Mouse (Mus musculus) spleen, postnatal 10 days (tissue): ENCODE data around the gene Rasal2.

Source experiments
- DNase-seq, 2 experiments: peaks; one replicate each; pipeline ENCODE4 v3.0.0; 2021 to 2022; ENCODE audit warnings: low spot score in 2 of 2

The Rasal2 gene

DNA sequence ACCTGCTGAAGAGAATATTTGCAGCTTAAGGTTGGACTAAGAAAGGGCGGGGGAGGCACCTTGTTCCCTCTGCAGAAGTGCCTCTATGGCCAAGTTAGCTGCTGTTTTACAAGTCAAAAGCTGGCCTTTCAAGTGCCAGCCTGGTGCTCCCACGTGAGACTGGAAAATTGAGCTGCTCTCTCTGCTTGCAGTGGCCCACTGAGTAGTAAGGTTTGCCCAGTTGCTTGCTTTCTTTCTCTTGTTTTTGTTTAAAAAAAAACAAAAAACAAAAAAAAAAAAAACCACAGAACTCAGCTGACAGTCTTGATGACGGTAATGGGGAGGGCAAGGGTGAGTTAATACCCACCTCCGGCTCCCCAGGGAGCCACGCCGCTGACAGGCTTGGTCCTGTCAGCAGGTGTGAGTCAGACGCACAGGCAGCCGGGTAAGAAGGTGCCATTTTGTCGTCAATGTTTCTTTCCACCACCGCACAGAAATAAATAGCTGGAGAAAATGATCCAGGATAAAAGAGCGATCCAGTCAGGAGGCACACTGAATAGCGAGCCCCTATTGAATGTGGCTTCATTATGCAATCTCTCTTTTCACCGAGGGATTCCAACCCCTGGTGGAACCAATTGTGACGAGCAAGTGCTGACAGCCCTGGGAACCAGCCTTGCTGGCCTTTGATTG is 27.7 kb upstream of the Rasal2 start:
- no peak for DNase-seq

DNA sequence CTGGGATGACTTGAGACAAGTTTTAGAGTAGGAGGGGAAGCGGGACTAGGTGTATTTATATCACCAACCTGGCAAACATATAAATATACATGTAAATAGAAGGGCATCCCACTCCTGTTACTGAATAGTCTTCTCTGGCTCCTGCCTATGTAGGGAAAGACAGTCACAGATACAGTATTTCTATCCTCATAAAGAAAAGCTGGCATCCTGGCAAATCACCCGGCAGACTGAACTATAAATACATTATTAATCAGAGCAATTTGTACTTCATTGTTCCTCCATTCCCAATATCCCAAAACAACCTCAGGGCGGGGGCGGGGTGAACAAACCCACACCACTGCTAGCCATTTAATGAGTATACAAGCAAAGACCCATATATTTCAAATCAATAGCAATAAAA is 26.7 kb upstream of the Rasal2 start:
- DNase-seq = no peak

DNA sequence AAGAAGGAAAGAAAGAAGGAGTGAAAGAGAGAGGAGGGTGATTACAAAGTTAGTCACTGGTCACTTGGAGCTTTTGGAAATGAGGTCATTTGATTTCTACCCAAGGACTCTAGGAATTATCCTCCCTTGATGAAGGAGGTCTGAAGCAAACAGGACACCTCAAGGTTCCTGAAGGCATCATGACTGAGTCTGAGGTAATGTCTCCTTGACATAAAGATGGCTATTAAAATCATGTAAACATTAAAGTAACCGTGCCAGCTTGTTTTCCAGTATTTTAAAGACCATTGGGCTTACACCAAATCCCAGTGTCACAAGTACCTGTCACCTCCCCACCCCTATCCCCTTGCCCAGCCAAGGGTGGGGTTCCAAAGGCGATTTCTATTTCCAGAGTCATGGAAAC is 25.9 kb upstream of the Rasal2 start:
- no peak for DNase-seq

DNA sequence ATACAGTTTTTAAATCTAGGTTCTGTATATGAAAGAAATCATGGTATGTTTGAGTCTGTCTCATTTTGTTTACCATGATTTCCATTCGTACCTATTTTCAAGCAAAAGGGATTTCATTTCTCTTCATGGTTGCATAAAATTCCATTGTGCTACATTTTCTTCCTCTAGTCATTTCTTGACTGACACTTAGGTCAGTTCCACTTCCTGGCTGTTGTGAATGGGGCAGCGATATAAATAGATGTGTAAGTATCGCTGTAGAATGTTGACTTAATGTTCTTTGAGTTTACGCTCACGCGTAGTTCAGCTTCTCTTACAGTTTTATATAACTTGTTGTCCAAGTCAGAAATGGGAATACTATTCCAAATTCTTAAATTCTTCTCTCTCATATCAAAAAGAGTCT is 23.5 kb upstream of the Rasal2 start:
- no peak for DNase-seq

DNA sequence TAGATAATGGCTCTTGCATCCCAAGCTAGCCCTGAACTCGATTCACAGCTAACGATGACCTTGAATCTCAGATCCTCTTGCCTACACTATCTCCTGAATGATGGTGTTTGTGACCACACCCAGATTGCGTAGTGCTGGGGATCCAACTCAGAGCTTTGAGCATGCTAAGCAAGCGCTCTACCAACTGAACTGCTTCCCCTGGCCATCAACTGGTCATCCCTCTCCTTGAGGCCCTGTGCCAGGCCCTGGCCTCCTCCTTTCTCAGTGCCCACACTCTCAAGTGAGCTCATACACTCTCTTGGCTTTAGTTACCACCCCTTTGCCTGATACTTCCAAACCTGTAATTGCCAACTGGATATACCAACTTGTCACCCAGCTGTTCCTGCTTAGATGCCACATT is 22.0 kb upstream of the Rasal2 start:
- no peak for DNase-seq

DNA sequence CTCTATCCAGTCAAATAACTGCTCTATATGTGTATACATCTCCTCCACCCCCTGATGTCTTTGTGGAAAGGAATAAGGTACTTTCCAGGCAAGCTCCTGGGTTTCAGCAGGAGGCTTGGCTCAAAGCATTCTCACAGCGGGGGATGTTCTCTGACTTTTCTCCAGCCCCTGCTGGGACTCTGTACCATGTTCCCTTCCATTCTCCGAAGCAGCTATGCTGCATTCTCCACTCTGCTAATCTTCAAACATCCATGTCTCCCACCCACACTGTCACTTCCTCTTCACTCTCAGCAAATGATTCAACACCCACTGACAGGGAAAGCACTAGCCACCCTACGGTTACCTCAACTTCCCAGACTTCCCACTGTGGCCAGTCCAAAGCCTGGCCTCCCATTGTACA is 20.9 kb upstream of the Rasal2 start:
- no peak for DNase-seq

DNA sequence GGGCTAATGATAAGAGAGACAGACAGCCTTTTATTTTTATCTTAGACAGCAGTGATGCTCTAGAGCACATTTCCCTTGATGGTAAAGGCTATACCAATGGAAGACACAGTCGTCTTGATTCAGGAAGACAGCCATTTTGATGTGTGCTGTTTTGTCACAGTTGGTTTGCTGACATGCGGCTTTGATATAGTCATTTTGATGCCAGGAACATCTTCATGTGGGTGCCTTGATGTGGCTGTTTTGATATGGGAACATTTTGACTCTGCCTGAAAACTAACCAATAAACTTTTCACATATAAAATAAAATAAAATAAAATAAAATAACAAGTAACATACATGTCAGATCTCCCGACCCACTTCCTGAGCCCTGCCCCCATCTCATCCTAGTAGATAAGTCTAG is 16.0 kb upstream of the Rasal2 start:
- DNase-seq = no peak

DNA sequence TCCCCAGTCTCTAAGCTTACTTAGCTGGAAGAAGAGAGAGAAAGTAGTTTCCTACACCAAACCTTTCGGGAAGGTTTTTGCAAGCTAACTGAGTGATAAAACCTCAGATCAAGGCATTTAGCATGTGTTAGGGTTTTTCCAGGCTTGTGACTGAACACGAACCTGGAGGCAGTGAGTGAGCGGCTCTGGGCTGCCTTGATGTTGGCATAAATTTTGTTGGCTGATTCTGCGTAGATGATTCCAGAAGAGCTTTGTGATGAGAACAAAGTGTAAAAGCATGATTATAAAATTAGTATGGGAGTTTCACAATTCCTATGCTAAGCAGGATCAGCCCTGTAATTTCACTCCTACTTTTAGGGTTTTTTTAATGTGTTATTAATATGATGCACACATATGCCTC is 15.2 kb upstream of the Rasal2 start:
- no peak for DNase-seq

DNA sequence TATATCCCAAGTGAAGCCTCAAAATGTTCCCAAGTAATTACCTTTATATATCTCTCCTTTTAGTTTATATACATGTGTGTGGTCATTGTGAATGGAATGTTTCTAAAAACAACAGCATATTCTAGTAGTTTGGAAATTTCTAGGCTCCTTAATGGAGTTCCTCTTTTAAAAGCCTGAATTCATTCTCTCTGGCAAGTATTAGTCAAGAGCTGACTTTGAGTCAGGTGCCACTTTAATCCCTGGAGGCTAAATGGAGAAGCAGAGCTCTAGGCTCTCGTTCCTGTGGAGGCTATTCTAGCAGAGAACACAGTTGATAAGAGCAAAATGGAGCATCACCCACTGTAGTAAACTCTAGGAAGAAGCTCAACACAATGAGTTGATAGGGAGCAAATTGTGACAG is 14.5 kb upstream of the Rasal2 start:
- DNase-seq = no peak

DNA sequence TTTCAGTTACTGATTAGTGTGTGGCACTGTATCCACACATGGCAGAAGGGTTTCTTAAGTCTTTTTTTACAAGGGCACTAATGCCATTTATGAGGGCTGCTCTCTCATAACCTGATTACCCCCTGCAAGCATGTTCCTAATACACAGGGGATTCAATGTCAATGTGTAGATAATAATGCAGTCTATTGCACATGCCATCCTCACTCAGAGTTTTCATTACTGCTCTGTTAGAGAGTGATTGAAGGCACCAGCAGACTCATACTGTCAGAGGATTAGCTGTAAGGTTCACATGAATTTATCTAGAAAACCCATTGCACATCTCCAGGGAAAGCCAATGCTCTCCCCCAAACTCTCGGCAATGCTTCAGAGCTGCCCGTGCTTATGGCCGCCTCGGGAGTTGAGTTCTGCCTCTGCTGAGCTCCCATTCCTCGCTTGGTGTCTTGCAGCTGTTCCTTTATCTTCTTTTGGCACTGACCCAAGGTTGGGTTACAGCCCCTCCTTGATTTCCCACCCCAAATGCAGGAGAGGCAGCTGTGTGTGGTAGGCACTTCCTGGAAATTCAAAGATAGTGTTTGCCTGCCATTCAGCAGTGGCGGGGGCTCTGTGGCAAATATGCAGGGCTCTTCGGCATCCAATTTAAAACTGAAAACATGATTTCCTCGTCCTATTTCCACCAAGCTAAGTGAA is 13.5 kb upstream of the Rasal2 start:
- no peak for DNase-seq

DNA sequence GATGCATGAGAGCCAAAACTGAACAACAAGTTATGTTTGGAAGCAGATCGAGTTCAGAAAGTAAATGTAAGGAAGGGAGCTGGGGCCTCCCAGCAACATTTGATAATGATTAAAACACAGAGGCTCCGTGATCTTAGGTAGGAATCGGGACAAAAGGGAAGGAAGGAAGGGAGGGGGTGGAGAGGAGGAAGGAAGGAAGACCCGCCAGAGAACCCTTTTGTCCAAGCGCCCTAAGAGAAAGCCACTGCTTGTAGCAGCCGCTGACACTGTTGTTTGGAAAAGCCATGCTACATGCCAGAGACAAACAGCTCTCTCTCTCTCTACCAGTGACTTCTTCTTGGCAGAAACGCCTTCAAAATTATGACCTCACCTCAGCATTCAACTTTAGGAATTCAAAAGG is 5.5 kb upstream of the Rasal2 start:
- no peak for DNase-seq

DNA sequence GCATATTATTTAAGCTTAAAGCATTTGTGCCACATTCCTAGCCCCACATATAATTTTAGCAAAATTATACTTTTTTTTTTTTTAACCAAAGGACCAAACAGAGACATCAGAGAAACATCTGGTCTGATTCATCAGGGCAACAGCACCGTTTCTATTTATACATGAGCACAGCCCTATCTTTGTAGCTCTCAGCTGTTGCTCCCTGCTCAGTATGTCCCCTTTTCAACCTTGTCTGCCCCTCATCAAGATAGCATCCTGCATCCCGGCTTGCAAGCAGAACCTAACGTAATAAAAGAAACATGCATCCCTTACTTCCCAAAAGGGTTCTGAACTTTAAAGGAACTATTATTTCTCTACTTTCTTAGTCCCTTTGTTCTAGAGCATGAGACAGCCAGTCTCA is 5.0 kb upstream of the Rasal2 start:
- no peak for DNase-seq

DNA sequence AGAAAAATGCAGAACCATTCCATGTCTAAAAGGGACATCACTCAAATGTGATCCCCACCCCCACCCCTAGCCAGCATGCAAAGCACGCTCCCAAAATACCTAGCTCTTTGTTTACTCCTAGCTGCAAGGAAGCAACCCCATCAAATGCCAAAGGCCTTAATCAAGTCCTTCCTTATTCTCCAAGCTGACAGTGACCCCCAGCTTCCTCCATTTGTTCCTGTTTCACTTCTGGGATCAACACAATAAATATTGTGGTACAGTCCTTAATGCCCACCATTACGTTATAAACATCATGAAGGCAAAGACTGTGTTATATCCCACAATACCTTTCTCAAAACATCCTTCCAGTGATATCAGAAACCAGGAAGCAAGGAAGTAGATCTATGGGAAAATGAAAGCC is 4.2 kb upstream of the Rasal2 start:
- no peak for DNase-seq

DNA sequence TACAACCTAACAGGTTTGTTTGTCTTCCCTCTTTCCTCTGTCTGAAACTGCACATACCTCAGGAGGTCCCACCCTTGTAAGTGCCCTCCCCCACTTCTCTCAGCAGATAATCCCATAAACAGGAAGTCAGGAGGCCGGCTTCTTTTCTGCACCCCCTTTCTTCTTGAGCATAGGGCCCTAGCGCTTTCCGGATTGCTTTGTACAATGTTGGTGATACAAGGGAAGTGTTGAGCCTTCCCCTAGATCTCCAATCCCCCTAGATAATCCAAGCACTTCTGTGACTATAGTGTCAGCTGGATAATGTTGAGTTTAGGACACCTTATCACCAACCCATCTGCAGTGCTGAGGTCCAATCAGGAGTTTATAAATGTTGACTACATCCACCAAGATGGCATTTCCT is 3.4 kb upstream of the Rasal2 start:
- DNase-seq = no peak

DNA sequence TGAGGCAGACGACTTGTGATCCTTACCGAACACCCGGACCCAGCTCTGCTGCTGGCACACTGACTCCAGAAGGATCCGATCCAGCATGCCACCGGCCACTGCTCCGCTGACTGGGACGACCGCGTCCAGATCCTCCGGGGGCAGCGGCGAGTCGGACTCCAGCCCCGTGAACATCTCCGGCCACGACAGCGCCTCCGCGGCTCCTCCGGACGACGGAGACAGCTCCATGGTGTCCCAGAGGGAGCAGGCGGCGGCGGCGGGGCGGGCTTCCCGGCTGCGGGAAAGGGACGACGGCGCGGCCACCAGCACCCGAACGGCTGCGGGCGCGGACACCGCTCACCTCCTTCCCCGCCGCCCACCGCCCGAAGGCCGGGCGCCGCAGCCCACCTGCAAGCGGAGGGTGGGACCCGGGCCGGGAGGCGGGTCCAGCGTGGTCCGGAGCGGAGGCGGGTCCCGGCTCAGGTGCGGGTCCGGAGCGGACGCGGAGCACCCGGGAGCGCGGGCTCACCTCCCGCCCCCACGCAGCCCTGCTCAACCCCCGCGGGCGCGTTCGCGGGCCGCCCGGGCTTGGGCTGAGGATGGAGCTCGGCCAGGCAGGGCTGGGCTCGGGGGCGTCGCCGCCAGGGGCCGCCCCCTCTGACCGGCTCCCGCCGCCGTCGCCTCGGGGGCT is 549 bp downstream of the Rasal2 start:
- DNase-seq = peak; percentile 29 to 45

DNA sequence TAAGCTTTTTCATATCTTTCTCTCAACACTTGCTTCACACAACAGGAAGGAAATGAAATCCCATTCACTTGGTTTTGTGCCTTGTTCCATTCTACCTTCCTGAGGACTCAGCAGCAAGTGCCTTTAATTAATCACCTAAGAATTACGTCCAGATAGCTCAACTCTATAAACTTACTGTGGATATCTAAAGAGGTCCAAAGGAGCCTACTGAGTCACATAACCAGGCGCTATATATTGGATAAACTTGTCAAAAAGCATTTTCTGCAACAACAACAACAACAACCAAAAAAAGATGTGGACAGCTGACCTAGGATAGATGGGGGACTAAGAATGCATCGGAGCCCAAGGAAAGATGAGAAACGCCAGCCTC is 1.1 kb downstream of the Rasal2 start:
- no peak for DNase-seq

DNA sequence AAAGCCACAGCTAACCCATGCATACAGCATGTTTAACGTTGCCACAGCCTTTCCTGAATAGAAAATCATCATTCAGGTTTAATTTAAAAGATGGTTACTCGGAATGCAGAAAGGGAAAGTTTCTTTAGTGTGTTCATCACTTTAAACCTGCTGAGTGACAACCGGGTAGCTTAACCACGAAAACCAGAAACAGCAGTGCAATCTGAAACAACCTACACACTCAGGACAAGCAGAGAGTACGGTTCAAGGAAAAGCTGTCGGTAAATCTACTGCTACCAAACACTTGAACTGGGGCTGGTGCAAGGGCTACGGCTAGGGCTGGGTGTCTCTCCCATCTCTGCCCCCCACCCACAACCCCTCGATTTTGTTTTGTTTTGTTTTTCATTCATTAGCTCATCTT is 1.5 kb downstream of the Rasal2 start:
- DNase-seq = no peak

DNA sequence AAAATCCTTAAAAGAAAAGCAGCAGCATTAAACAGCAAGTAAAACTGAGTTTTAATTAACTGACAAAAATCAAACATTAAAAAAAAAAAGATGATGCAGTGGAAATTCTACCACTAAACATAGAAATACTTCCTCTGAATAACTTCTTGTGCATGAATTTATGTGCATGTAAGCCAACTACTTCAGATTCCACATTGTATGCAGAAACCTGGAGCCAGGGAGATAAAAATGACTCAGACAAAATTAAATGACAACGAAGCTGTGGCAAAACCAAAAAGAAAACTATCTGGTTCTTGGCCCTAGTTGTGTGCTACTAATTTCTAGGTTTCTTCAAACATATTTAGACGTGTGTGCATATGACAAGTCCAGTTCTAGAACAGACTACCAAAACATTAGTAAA is 2.7 kb downstream of the Rasal2 start:
- no peak for DNase-seq

DNA sequence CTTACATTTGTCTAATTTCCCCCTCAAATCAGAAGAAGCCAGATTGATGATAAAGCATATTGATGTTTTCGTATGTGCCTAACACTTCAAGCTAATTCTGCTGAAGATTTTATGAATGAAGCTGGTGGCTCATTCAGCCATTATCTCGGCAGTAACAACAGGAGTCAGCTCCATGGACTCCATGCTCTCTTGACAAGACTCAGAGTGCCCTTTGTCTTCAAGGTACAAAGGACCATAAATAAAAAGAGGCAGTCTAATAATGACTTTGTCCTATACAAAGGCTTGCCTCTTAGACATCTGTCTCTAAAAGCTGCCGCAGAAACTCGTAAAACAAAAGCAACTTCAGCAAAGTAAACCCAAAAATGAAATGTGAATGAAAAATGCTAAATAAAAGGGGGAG is 24.4 kb downstream of the Rasal2 start:
- DNase-seq = no peak

DNA sequence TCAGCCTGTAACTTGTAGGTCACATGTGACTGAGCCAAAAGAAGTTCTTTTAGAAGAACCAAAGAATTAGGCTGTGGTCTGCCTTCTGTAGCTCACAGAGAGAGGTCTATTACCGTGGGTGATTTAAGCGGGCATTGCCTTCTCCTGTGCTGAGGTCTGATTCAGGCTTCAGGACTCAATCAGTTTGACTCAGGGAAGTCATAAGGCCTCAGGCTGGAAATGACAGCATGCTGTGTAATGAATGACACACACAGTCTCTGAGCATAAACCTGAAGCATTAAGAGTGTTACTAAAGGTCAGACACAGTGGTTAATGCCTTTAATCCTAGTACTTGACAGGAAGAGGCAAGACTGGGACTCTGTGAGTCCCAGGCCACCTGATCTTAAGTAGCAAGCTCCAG is 31.7 kb downstream of the Rasal2 start:
- no peak for DNase-seq

DNA sequence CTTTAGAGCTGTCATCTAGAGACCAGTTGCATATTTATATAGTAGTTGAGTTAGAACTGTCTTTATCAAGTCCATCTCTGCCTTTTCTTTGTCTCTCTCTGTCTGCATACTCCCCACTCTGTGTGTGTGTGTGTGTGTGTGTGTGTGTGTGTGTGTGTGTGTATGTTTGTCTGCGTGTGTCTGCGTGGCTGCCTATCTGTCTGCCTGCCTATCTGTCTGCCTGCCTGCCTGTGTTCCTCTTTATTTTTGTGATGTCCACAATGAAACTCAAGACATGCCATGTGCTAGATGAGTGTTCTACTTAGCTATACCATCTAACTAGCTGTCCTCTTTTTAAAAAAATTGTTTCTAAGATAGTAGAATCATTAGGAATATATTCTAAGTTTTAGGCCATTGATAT is 42.0 kb downstream of the Rasal2 start:
- no peak for DNase-seq

DNA sequence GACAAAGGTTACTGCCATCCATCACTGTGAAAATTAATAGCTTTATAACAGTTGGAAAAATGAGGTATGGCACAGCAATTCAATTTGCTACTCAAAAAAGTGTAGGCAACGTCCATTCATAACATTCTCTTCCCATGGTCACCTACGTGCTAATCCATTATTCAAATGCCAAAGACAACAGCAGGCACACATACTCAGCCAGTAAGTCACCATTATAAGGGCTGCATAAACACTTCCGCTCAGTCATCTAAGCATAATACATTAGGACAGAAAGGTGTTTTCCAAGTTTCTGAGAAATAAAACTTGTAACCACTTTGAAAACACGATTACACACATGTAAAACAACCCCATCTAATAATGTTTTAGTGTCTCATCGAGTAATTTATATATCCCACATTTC is 44.1 kb downstream of the Rasal2 start:
- no peak for DNase-seq

DNA sequence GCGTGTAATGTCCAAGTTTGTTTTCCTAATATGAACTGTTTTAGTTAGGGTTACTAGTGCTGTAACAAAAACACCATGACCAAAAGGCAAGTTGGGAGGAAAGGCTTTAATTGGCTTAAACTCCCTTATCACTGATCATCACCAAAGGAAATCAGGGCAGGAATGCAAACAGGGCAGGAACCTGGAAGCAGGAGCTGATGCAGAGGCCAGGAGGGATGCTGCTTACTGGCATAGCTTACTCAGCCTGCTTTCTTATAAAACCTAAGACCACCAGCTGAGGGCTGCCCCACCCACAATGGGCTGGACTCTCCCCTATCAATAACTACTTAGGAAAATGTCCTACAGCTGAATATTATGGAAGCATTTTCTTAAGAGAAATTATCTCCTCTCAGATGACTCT is 65.7 kb downstream of the Rasal2 start:
- DNase-seq = no peak

DNA sequence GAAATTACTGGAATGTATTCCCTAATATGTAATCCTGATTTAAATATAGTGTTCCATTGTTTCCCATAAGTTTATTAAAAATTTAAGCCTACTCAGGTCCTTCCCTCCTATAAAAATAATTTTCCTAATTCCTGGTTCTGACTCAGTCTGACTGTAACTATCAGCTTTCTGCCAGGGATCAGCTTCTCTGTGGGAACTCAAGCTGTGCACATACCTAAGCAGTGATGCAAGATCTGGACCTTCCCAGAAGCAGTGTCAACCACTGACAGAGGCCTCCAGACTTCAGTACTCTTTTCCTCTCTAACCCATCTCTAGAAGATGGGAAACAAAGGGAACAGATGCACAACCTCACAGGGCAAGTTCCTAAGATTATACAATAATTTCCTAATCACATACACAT is 68.9 kb downstream of the Rasal2 start:
- DNase-seq = no peak
